Mouse (Mus musculus) small intestine, adult 2 months (tissue): ENCODE measurements around the gene Wrb.
"Not testable (repeated sequence)": the region's sequence is repeated elsewhere in the genome, so short reads cannot be mapped to it uniquely, and the experiment has no call there.

Source experiments
- CTCF ChIP-seq: fragments of 200-500 bp; IDR thresholded peaks from 2 replicates; pipeline ENCODE4 v1.5.1; 2012; ENCODE audit warnings: low read depth, mild to moderate bottlenecking, control low read depth, inconsistent platforms, low read length, moderate library complexity, mixed read lengths; ENCODE audit not compliant: insufficient replicate concordance, insufficient read length; ENCODE audit errors: extremely low read depth
- POLR2A ChIP-seq: fragments of 200-500 bp; IDR thresholded peaks from 2 replicates; pipeline ENCODE4 v1.6.1; 2012; ENCODE audit warnings: low read depth, mild to moderate bottlenecking, control low read depth, inconsistent platforms, low read length, moderate library complexity

GRCm38 (mm10) chr16:96097811-96098210 is 47.4 kb upstream of the Wrb start:
- TF ChIP-seq CTCF, POLR2A: not testable (repeated sequence)
